Mouse (Mus musculus) liver, embryonic 14.5 days (tissue): ENCODE data around the gene Rpl10a. TPM values are rescaled to one million over a fixed set of nuclear protein-coding genes. Genes with fewer than 3 reads are reported as not detected.
"Not testable (repeated sequence)": the region's sequence is repeated elsewhere in the genome, so short reads cannot be mapped to it uniquely, and the experiment has no call there.

ENCODE experiments used
- ATAC-seq: fragments of 200-750 bp; cut with Nextera tagmentation; 2 replicates; pipeline ENCODE4 v1.8.0; 2017; ENCODE audit warnings: moderate number of reproducible peaks, mild to moderate bottlenecking, moderate library complexity; ENCODE audit not compliant: insufficient read depth
- DNase-seq, 3 experiments: peaks; one replicate each; pipeline ENCODE4 v3.0.0-alpha.2; 2012 to 2013; ENCODE audit warnings: low read depth in 3 of 3, low spot score in 3 of 3
- H3K27ac ChIP-seq: fragments of 300-500 bp; sonication (generic); 2 replicates; pipeline ENCODE4 v1.5.1; 2014; ENCODE audit warnings: moderate library complexity, mild to moderate bottlenecking, control low read depth, inconsistent platforms
- H3K27me3 ChIP-seq: fragments of 300-500 bp; sonication (generic); 2 replicates; pipeline ENCODE4 v1.6.1; 2014; ENCODE audit warnings: mild to moderate bottlenecking, low read length, moderate library complexity; ENCODE audit not compliant: control insufficient read depth, insufficient read depth
- H3K36me3 ChIP-seq: fragments of 300-500 bp; sonication (generic); replicated peaks from 2 replicates; pipeline ENCODE4 v1.6.1; 2014; ENCODE audit warnings: low read depth; ENCODE audit not compliant: control insufficient read depth, insufficient read depth
- H3K4me1 ChIP-seq, 2 experiments: fragments of 200-500 bp in 1 of 2; fragments of 300-500 bp in 1 of 2; sonication (generic) in 1 of 2; replicated peaks; 2 replicates each; pipeline ENCODE4 v1.6.1; 2012 to 2014; ENCODE audit warnings: antibody characterized with exemption in 1 of 2, inconsistent platforms in 1 of 2, low read length in 1 of 2; ENCODE audit not compliant: control insufficient read depth in 2 of 2, insufficient read depth in 2 of 2
- H3K4me2 ChIP-seq: fragments of 300-500 bp; sonication (generic); 2 replicates; pipeline ENCODE4 v1.6.1; 2014; ENCODE audit warnings: low read depth, mild to moderate bottlenecking, control low read depth, moderate library complexity
- H3K4me3 ChIP-seq, 2 experiments: fragments of 200-500 bp in 1 of 2; fragments of 300-500 bp in 1 of 2; sonication (generic) in 1 of 2; 2 replicates each; pipeline ENCODE4 v1.5.1; 2012 to 2014; ENCODE audit warnings: low read depth in 2 of 2, low read length in 2 of 2, mild to moderate bottlenecking in 2 of 2, control low read depth in 1 of 2, inconsistent platforms in 1 of 2, moderate library complexity in 1 of 2; ENCODE audit not compliant: insufficient read depth in 1 of 2
- H3K9ac ChIP-seq: fragments of 300-500 bp; sonication (generic); replicated peaks from 2 replicates; pipeline ENCODE4 v1.6.1; 2014; ENCODE audit warnings: mild to moderate bottlenecking, control low read depth, moderate library complexity
- H3K9me3 ChIP-seq: fragments of 300-500 bp; sonication (generic); 2 replicates; pipeline ENCODE4 v1.6.1; 2016; ENCODE audit warnings: low read length, mixed read lengths; ENCODE audit not compliant: control insufficient read depth
- CTCF ChIP-seq: IDR thresholded peaks from 2 replicates; pipeline ENCODE4 v1.5.1; 2016; ENCODE audit warnings: antibody characterized with exemption, low read depth, control low read depth
- EP300 ChIP-seq: IDR thresholded peaks from 2 replicates; pipeline ENCODE4 v1.6.1; 2016; ENCODE audit warnings: antibody characterized with exemption, low read depth
- WGBS: fragments of 180-500 bp; shearing (Covaris S2); extraction: QIAGEN DNeasy Blood & Tissue Kit; methylation state at CpG from one replicate; pipeline ENCODE4 v1.1.7; 2014; ENCODE audit not compliant: insufficient replicate concordance; 5-methylcytosine and 5-hydroxymethylcytosine counted together
- polyA plus RNA-seq, 2 experiments: library from polyadenylated mRNA; depleted of rRNA in 1 of 2; stranded (reverse) in 1 of 2; unstranded in 1 of 2; fragments of >200 nt; fragmentation: Nextera tagmentation in 1 of 2; extraction: Ambion mirVana in 1 of 2; gene quantifications; 2 replicates each; pipeline versions ENCODE4 v1.2.1 to v1.2.3; 2012 to 2014

The Rpl10a gene
- polyA plus RNA-seq, 2 experiments, result 510 to 1,992 TPM

DNA sequence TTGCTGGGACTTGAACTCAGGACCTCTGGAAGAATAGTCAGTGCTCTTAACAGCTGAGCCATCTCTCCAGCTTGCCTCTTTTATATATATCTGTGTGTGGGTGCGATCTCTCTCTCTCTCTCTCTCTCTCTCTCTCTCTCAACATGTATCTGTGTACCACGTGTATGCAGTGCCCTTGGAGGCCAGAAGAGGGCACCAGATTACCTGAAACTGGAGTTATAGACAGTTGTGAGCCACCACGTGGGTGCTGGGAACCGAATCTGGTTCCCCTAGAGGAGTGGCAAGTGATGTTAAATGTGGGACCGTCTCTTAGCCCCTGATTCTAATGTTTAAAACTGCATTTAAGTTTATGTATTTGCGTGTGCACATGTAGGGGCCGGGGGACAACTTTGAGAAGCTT is 3.9 kb upstream of the Rpl10a start:
- not testable (repeated sequence) for H3K4me3 ChIP-seq, H3K36me3 ChIP-seq, H3K27me3 ChIP-seq, H3K27ac ChIP-seq, H3K9me3 ChIP-seq, H3K4me2 ChIP-seq, DNase-seq, H3K9ac ChIP-seq, ATAC-seq, H3K4me1 ChIP-seq
- WGBS, result 80% methylated on average over 7 of the region's 7 CpGs
- TF ChIP-seq CTCF, result peak; percentile 46

- ATAC-seq (no peak), DNase-seq (no peak)
- Histone ChIP-seq H3K4me1 (peaks cover 4 to 16% of the 10 kb centered on the region in 2 experiments), H3K36me3 (peaks cover 16% of the 10 kb centered on the region), H3K4me2 (no peak overlapping the region), H3K27ac (no peak overlapping the region), H3K9ac (no peak overlapping the region), H3K9me3 (no peaks in the 10 kb centered on the region; the same call in 1 of the 2 replicates), H3K4me3 (no peak overlapping the region), H3K27me3 (no peaks in the 10 kb centered on the region)
- TF ChIP-seq EP300, result no peak
- no peak for TF ChIP-seq CTCF
- 79% methylated on average over 8 of the region's 8 CpGs for WGBS
Observed at GRCm38 (mm10) chr17:28325751-28326150, 2.5 kb upstream of the Rpl10a start.

GRCm38 (mm10) chr17:28326951-28327350 is 1.3 kb upstream of the Rpl10a start:
- Histone ChIP-seq H3K4me3 (no peak overlapping the region), H3K27ac (no peak overlapping the region)

GRCm38 (mm10) chr17:28327673-28328325 is 472 bp upstream of the Rpl10a start:
- 20% methylated on average over 22 of the region's 22 CpGs for WGBS
- DNase-seq, result no peak
- no peak for TF ChIP-seq CTCF
- TF ChIP-seq EP300, result no peak
- peak overlapping the region; percentile 41 for H3K27ac ChIP-seq
- H3K36me3 ChIP-seq, result peaks cover 23% of the 10 kb centered on the region
- peaks cover 4 to 16% of the 10 kb centered on the region in 2 experiments for H3K4me1 ChIP-seq
- no peaks in the 10 kb centered on the region; the same call in 1 of the 2 replicates for H3K9me3 ChIP-seq
- ATAC-seq, result peak; percentile 34
- H3K4me3 ChIP-seq, result peak overlapping the region; percentile 48 to 71
- H3K27me3 ChIP-seq, result no peaks in the 10 kb centered on the region
- peak overlapping the region; percentile 85 for H3K4me2 ChIP-seq
- peak overlapping the region; percentile 76 for H3K9ac ChIP-seq

More at GRCm38 (mm10) chr17:28326951-28327350, 1.3 kb upstream of the Rpl10a start:
- DNase-seq (no peak), ATAC-seq (no peak)
- Histone ChIP-seq H3K9me3 (no peaks in the 10 kb centered on the region; the same call in 1 of the 2 replicates), H3K9ac (no peak overlapping the region), H3K36me3 (peaks cover 23% of the 10 kb centered on the region), H3K27me3 (no peaks in the 10 kb centered on the region), H3K4me1 (peaks cover 4 to 16% of the 10 kb centered on the region in 2 experiments), H3K4me2 (no peak overlapping the region)
- WGBS, result 69% methylated on average over 3 of the region's 3 CpGs
- TF ChIP-seq EP300 (no peak), CTCF (no peak)

DNA sequence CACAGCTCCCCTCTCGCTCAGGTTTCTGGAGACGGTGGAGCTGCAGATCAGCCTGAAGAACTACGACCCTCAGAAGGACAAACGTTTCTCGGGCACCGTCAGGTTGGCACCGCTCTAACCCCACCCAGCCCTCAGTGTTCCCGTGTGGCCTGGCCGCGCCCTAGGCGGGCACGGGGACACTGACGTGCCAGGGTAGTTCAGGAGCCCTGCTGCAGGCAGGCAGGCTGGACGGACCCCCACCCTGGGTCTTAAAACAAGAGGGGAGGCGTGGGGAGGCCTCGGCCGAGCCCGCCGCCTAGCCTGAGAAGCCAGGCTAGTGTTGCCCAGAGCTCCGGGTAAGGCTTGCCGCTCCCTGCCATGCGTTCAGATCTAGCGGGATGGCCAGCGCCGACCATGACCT is 675 bp downstream of the Rpl10a start:
- under 1% methylated on average over 25 of the region's 25 CpGs for WGBS
- H3K9me3 ChIP-seq, result no peaks in the 10 kb centered on the region; the same call in 1 of the 2 replicates
- H3K4me2 ChIP-seq, result peak overlapping the region; percentile 85
- ATAC-seq (peak; percentile 32; the same call in 1 of the 2 replicates), DNase-seq (no peak)
- H3K9ac ChIP-seq, result peak overlapping the region; percentile 84
- H3K27me3 ChIP-seq, result no peaks in the 10 kb centered on the region
- peak overlapping the region; percentile 58 for H3K27ac ChIP-seq
- H3K4me3 ChIP-seq, result peak overlapping the region; percentile 71
- H3K36me3 ChIP-seq, result peaks cover 23% of the 10 kb centered on the region
- H3K4me1 ChIP-seq, result peaks cover 4 to 16% of the 10 kb centered on the region in 2 experiments
- no peak for TF ChIP-seq CTCF
- no peak for TF ChIP-seq EP300
